Mouse (Mus musculus): ENCODE measurements around the gene Josd2.

DNA sequence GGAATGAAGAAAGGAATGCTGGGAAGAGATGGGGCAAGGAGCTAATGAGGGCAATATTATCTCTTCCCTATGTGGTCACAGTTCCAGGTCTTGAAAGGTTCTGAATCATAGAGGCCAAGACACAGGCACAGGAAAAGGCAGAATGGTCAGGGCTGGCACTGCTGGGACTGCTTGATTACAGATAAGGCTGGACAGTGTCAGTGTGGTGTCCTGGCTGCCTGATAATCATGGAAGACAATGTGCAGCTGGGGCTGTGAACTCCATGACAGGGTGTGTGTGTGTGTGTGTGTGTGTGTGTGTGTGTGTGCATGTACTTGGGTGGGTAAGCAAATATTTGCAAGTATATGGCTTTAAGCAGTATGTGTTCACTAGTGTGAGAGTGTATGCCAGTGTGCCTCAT is 39.7 kb downstream of the Josd2 start:
- no peak for TF ChIP-seq CTCF (IDR thresholded peaks at IDR 0.05; ENCODE audit: extremely low read depth, insufficient read depth, insufficient read length, insufficient replicate concordance)
- TF ChIP-seq POLR2A (IDR thresholded peaks at IDR 0.05; ENCODE audit: low read depth, low read length): no peak

Measured in spleen, adult 2 months (tissue).